Mouse (Mus musculus) limb, embryonic 14.5 days (tissue): ENCODE measurements around the gene Shroom3. TPM values are rescaled to one million over a fixed set of nuclear protein-coding genes. Genes with fewer than 3 reads are reported as not detected.

Source experiments
- ATAC-seq: fragments of 200-750 bp; cut with Nextera tagmentation; 2 replicates; pipeline ENCODE4 v1.8.0; 2017; ENCODE audit warnings: low read depth, moderate number of reproducible peaks, moderate TSS enrichment; ENCODE audit not compliant: low FRiP score
- DNase-seq: peaks from one replicate; pipeline ENCODE4 v3.0.0-alpha.2; 2015; ENCODE audit warnings: low spot score
- H3K27ac ChIP-seq: fragments of 300-500 bp; sonication (generic); replicated peaks from 2 replicates; pipeline ENCODE4 v1.5.1; 2014; ENCODE audit warnings: low read depth, mild to moderate bottlenecking, low read length, moderate library complexity, mixed read lengths
- H3K27me3 ChIP-seq: fragments of 300-500 bp; sonication (generic); 2 replicates; pipeline ENCODE4 v1.6.1; 2014; ENCODE audit warnings: low read length, mixed read lengths; ENCODE audit not compliant: control insufficient read depth, insufficient read depth
- H3K36me3 ChIP-seq: fragments of 300-500 bp; sonication (generic); 2 replicates; pipeline ENCODE4 v1.6.1; 2014; ENCODE audit warnings: mild to moderate bottlenecking, low read length, moderate library complexity, mixed read lengths; ENCODE audit not compliant: control insufficient read depth, insufficient read depth
- H3K4me1 ChIP-seq: fragments of 300-500 bp; sonication (generic); 2 replicates; pipeline ENCODE4 v1.6.1; 2014; ENCODE audit warnings: antibody characterized with exemption, low read length, mixed read lengths; ENCODE audit not compliant: control insufficient read depth, insufficient read depth
- H3K4me2 ChIP-seq: fragments of 300-500 bp; sonication (generic); replicated peaks from 2 replicates; pipeline ENCODE4 v1.6.1; 2014; ENCODE audit warnings: low read depth, mild to moderate bottlenecking, low read length, moderate library complexity; ENCODE audit not compliant: severe bottlenecking
- H3K4me3 ChIP-seq: fragments of 300-500 bp; sonication (generic); replicated peaks from 2 replicates; pipeline ENCODE4 v1.5.1; 2014; ENCODE audit warnings: low read length
- H3K9ac ChIP-seq: fragments of 300-500 bp; sonication (generic); 2 replicates; pipeline ENCODE4 v1.6.1; 2014; ENCODE audit warnings: mild to moderate bottlenecking, low read depth, low read length, moderate library complexity; ENCODE audit not compliant: severe bottlenecking
- H3K9me3 ChIP-seq: fragments of 300-500 bp; sonication (generic); 2 replicates; pipeline ENCODE4 v1.6.1; 2016; ENCODE audit warnings: low read length; ENCODE audit not compliant: control insufficient read depth
- POLR2A ChIP-seq: fragments of 200-500 bp; IDR thresholded peaks from 2 replicates; pipeline ENCODE4 v1.8.0; 2012; ENCODE audit warnings: inconsistent platforms, mild to moderate bottlenecking, moderate library complexity, borderline replicate concordance; ENCODE audit not compliant: insufficient read depth, insufficient read length; ENCODE audit errors: extremely low read depth
- WGBS: fragments of 180-500 bp; shearing (Covaris S2); extraction: QIAGEN DNeasy Blood & Tissue Kit; methylation state at CpG from one replicate; pipeline ENCODE4 v1.1.7; 2014; 5-methylcytosine and 5-hydroxymethylcytosine counted together
- polyA plus RNA-seq, 2 experiments: library from polyadenylated mRNA; depleted of rRNA in 1 of 2; stranded (reverse) in 1 of 2; unstranded in 1 of 2; fragments of >200 nt; fragmentation: Nextera tagmentation in 1 of 2; extraction: Ambion mirVana in 1 of 2; gene quantifications; 2 replicates each; pipeline versions ENCODE4 v1.2.1 to v1.2.3; 2012 to 2014

Gene Shroom3
- polyA plus RNA-seq, 2 experiments, result 3.5 to 8.1 TPM

DNA sequence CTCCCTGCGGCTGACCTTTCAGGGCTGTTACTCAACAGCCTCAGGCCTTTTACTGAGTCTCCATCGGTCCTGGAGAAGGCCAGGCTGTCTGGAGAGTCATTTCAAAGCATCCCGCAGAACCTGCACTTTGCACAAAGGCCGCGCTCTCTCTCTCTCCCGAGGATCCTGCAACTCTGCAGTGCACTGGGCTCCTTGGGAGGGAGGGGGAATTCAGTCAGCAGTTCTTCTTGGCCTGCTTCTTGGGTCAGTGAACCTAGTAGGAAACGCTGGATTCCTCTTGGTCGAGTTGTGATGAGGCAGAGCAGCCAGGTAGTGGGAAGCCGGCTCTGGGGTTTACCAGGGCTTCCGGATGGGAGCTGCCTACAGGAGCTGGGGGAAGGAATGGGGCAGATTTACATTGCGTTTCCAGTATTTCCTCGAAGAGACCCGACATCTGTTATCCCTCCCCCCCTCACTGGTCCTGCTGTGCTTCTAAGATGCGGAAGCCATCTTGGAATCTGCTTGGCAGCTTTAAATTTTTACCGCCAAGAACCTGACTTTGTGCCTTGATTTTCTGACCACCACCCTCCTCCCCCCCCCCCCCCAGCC, 305.6 kb downstream of the Shroom3 start:
- H3K4me1 ChIP-seq, result peaks cover 15% of the 10 kb centered on the region
- ATAC-seq (peak; percentile 25; the same call in 1 of the 2 replicates), DNase-seq (peak; percentile 9)
- no peaks in the 10 kb centered on the region for H3K27me3 ChIP-seq
- WGBS, result 11% methylated on average over 15 of the region's 15 CpGs
- H3K27ac ChIP-seq, result peak overlapping the region; percentile 70
- H3K4me3 ChIP-seq, result no peak overlapping the region
- no peaks in the 10 kb centered on the region for H3K9me3 ChIP-seq
- TF ChIP-seq POLR2A, result no peak
- H3K4me2 ChIP-seq, result no peak overlapping the region; the same call in 1 of the 2 replicates
- H3K9ac ChIP-seq, result 0 out of 2 replicates have a peak overlapping the region, but pooled peaks have one; percentile 3
- no peaks in the 10 kb centered on the region for H3K36me3 ChIP-seq

DNA sequence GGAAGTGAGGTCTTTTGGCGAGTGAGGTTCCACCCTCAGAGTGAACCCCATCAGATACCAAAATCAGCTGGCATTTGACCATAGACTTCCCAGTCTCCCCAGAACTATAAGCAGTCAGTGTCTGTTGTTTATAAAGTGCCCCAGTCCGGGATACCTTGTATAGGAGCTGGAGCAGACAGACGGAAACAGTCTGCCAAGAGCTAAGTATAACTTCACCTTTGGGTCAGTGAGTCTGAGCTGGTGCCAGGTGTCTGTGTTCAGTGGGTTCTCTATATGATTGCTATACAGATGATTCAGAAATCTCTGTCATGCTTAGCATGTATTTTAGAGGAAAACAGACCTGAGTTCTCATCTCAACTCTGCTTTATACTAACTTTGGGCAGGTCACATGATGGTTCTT, 308.9 kb downstream of the Shroom3 start:
- Histone ChIP-seq H3K36me3 (no peaks in the 10 kb centered on the region), H3K9ac (no peak overlapping the region), H3K27ac (no peak overlapping the region), H3K4me2 (no peak overlapping the region), H3K4me1 (peaks cover 23% of the 10 kb centered on the region), H3K4me3 (no peak overlapping the region), H3K9me3 (no peaks in the 10 kb centered on the region), H3K27me3 (no peaks in the 10 kb centered on the region)
- ATAC-seq, result no peak
- no peak for DNase-seq
- no peak for TF ChIP-seq POLR2A
- 82% methylated on average over 3 of the region's 3 CpGs for WGBS

DNA sequence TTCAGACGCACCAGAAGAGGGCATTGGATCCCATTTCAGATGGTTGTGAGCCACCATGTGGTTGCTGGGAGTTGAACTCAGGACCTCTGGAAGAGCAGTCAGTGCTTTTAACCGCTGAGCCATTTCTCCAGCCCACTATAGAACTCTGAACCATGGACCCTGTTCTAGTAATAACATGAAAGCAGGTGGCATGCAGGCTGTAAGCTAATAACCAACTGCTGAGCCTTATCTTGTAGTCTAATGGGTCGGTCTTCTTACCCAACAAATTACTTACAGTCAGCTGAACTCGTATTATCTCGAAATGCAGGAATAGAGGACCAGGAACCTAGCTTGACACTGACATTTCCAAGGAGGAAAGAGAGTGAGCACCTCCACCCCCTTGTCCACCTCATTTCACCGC, 311.1 kb downstream of the Shroom3 start:
- Histone ChIP-seq H3K27ac (no peak overlapping the region), H3K4me1 (peaks cover 25% of the 10 kb centered on the region), H3K9ac (no peak overlapping the region), H3K9me3 (no peaks in the 10 kb centered on the region), H3K27me3 (no peaks in the 10 kb centered on the region), H3K4me3 (no peak overlapping the region), H3K36me3 (no peaks in the 10 kb centered on the region), H3K4me2 (no peak overlapping the region)
- TF ChIP-seq POLR2A, result no peak
- WGBS, result 88% methylated on average over 6 of the region's 6 CpGs
- no peak for DNase-seq
- no peak for ATAC-seq

DNA sequence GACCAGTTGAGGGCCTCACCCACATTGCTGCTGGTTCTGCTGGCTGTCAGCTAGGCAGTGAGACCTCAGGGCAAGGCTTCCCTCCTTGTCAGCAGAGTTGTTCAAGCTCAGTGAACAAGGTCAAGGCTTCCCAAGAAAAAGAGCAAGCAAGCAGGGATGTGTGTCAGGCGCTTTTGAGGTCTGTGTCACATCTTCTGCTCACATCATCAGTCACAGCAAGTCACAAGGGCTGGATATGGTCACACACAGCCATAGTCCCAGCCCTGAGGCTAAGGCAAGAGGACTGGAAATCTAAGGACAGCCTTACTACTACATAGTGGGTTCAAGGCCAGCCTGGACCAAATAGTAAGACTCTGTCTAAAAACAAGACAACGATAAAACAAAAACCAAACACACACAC, 311.6 kb downstream of the Shroom3 start:
- Histone ChIP-seq H3K4me3 (no peak overlapping the region), H3K9me3 (no peaks in the 10 kb centered on the region), H3K9ac (no peak overlapping the region), H3K36me3 (no peaks in the 10 kb centered on the region), H3K27ac (no peak overlapping the region), H3K4me2 (no peak overlapping the region), H3K27me3 (no peaks in the 10 kb centered on the region), H3K4me1 (peaks cover 26% of the 10 kb centered on the region)
- 90% methylated on average over 2 of the region's 2 CpGs for WGBS
- TF ChIP-seq POLR2A, result no peak
- no peak for DNase-seq
- ATAC-seq, result no peak

DNA sequence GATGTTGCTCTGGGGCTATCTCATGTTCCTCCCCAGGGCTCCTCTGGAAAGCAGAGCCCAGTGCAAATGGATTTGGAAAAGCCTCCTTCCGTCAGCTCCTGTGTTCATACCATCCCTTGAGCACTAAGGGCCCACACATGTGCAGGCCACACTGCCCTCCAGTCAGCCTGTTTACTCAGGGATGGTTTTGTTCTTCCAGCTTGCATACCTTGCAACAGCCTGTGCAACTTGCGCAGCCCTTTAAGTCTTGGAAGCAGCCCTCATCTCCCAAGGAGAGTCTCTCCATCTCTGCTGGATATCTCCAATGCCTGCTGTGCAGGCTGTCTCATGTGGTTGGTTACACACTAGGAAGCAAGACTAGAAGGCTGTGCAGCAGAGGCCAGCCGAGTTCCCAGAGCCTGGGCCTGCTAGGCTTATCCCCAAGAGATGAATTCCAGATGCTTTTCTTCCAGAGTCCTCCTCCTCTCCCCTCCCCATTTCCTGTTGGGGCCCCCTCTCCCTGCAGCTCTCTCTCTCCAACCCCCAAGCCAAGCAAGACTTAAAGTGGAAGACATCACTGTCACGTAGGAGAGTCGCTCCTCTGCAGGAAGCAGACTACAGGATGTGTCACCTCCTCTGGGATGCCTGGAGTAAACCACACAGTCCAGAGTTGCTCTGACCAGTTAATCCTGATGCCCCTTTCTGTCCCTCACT, 314.3 kb downstream of the Shroom3 start:
- Histone ChIP-seq H3K27ac (peak overlapping the region; percentile 93), H3K4me3 (no peak overlapping the region), H3K4me2 (peak overlapping the region; percentile 9; the same call in 1 of the 2 replicates), H3K27me3 (no peaks in the 10 kb centered on the region), H3K9ac (0 out of 2 replicates have a peak overlapping the region, but pooled peaks have one; percentile 16), H3K36me3 (no peaks in the 10 kb centered on the region), H3K9me3 (no peaks in the 10 kb centered on the region), H3K4me1 (peaks cover 36% of the 10 kb centered on the region)
- WGBS, result 9% methylated on average over 5 of the region's 5 CpGs
- TF ChIP-seq POLR2A, result no peak
- ATAC-seq (peak; percentile 86), DNase-seq (peak; percentile 91)
